Mouse (Mus musculus) spleen, adult 2 months (tissue): ENCODE data around the gene Rab3d.

ENCODE experiments used
- CTCF ChIP-seq: fragments of 200-500 bp; IDR thresholded peaks from 2 replicates; pipeline ENCODE4 v1.5.1; 2011; ENCODE audit warnings: mild to moderate bottlenecking, inconsistent platforms; ENCODE audit not compliant: insufficient read depth, insufficient read length, insufficient replicate concordance; ENCODE audit errors: extremely low read depth
- POLR2A ChIP-seq: fragments of 200-500 bp; IDR thresholded peaks from 2 replicates; pipeline ENCODE4 v1.6.1; 2011; ENCODE audit warnings: low read depth, low read length, inconsistent platforms

DNA sequence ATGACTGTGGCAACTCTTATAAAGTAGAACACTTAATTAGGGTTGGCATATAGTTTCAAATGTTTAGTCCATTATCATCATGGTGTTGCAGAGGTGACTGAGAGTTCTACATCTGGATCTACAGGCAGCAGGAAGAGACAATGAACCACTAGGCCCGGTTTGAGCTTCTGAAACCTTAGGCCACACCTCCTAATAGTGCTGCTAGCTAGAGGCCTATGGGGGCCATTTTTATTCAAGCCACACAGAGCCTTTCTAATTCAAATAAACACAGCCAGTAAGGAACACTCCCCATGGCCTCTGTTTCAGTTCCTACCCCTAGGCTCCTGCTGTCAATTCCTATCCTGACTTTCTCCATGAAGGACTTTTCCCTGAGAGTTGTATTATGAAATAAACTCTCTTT lies 55.8 kb downstream of the Rab3d start:
- TF ChIP-seq POLR2A: no peak
- TF ChIP-seq CTCF: no peak
